Mouse (Mus musculus) 3T3-L1 (cell line): Measurements from ENCODE around the gene Snx14.

Source experiments
- DNase-seq: peaks from one replicate; pipeline ENCODE4 v3.0.0-alpha.2; 2015; ENCODE audit warnings: low read depth, low spot score

Snx14 gene

DNA sequence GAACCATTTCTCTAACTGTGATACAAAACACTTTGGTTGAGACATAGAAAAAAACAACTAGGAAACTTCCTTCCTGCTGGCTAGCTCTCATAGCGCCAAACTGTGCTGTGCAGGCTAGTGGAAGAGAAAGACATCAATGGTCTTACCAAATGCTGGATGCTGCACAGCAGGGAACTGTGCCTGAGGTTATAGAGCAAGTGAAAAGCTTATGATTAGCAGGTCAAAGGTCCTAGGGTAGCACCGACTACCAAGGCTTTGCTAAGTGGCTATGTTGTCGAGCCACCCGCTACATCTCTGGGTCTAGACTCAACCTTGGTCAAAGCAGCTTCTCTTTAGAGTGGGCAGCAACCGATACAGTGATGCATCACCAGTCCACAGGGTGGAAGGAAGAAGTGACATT lies 49.9 kb downstream of the Snx14 start:
- DNase-seq: no peak

DNA sequence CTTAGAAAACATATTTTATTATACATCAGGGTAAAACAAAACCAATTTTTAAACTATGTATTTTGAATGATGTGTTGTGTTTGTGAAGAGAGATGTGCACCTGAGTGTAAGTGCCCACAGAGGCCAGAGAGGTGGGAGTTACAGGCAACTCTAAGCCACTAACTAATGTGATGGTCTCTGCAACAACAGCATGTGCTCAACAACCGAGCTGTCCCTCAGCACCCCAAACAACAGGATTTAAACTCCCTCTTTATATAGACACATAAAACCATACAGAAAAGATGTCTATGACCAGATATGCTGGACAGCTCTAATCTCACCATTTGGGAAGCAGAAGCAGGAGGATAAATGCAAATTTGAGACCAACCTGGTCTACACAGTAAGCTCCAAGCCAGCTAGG lies 58.2 kb downstream of the Snx14 start:
- DNase-seq: no peak

DNA sequence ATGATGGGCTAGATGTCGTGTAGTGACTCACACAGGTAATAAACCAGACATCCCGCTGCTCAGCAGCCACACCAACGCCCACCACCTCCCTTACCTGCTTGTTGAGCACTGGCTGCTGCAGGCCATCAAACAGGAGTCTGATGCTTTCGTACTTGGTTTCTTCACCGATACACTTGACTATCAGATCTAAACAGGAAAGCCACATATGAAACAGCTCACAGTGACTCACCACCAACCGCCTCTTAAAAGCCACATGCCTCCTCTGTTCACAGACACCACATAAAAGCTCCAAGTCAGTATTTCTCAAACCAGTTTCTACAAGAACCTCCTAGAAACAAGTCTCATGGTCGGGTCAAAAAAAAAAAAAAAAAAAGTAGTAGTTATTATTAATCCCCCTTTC lies 58.7 kb downstream of the Snx14 start:
- DNase-seq: peak; percentile 81

DNA sequence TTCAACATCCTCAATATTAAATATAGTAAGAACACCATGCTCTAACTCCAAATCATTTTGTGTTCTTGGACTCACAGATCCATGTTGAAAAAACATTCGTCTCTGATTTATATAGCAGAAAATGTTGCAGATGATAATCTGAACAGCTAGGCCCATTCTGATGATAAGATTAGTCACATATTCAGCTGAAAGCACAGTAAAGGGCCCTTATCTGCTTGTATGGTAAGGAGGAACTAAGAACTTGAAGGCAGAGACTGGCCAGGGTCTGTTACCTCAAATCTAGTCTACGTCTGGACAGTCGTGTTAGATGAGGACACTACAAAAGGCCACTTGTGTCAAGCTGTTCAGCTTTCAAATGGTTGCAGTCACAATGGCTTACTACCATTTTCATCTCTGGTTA lies 59.7 kb downstream of the Snx14 start:
- DNase-seq: no peak

DNA sequence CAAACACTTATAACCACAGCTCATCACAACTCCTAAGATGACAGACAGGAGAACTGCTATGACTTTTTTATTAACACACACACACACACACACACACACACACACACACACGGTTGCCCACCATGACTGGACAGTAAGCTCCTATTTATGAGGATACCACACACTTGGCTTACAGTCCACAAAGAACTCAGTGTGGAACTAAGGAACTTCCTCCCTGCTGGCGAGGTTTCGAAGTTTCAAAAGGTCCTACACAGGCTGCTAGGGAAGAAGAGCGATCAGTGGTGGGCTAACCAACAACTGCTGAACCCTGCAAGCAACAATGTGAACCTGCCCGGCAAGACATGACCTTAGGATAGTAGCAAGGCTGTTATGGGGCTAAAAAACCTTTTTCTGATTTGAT lies 61.3 kb downstream of the Snx14 start:
- no peak for DNase-seq

DNA sequence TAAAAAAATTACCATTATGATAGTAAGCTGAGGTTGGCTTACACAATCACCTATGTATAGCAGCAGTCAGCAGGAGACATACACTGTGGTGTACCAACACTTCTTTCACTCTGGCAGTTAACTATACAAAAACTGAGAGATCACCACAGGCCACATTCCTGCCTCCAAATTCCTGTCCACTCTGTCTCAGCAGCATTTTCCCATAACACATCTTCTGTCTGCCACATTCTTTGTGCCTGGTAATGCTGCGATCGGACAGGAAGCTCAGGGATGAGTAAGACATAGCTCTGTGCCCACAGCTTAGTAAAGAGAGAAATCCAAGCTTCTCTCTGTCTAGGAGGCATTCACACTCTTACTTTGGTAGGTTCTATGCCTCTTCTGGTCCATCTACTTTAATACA lies 65.8 kb downstream of the Snx14 start:
- DNase-seq: peak; percentile 90

DNA sequence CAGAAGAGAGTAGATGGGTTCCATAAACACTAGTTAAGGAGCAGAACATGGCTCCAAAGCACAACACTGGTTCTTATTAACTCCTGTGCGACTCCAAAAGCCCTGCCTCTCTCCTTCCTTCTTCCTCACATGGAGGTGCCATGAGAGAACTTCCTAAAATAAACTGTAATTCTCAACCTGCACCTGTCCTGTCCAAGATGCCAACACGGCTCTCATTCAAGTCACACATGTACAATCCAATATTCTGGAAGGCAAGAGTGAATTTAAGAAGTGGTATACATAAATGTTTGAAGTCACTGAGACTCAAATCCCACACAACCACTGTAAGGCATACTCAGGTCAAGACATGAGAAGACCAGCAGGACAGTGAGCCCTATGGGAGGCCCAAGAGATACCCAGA lies 67.6 kb downstream of the Snx14 start:
- DNase-seq: no peak

DNA sequence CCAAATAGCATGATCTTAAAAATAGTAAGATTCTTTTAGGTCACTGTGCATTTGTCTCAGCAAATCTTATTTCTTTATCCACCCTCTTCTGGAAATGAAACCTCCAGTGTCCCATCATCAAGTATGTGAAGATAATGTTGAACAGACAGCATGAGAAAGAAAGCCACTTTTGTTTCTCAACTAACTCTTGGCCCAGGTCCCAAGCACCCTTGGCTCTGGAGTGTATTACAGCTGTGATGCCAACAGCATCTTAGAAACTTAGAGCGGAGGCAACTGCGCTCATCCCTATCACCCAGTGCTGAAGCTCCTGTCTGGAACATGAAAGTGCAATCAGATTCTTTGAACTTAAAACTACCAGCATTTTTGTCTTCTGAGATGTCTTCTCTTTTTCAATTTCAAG lies 69.1 kb downstream of the Snx14 start:
- peak; percentile 26 for DNase-seq

DNA sequence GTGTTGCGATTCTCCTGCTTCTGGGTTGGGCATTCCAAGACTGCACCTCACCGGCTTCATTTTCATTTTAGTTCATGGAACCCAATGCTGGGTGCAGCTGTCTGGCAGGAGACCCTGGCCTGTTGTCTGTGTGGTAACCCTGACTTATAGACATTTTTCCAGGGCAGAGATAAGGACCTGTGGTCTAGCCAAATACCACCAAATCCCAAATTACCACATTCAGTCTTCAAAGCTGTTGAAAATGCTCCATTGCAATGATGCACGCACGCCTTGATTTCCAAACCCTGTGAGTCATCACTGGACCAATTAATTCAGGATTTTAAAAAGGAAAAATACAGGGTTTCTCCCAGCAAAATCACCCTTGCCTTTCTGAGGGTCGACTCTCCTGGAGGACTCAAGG lies 70.3 kb downstream of the Snx14 start:
- no peak for DNase-seq

DNA sequence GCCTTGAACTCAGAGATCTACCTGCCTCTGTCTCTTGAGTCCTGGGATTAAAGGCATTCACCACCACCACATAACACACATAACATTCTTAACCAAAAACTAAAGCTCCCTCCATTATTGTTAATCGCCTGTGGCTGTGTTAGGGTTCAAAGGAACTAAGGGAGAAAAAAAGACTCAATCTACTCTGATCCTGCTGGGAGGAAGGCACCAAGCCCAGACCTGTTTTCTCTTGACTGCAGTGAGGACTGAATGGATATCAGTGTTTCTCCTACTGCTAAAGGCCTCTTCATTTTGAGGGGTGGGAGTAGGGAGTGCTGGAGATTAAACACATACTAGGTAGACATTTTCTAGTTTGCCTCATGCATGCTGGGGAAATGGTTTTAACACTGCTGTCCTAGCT lies 71.0 kb downstream of the Snx14 start:
- no peak for DNase-seq

DNA sequence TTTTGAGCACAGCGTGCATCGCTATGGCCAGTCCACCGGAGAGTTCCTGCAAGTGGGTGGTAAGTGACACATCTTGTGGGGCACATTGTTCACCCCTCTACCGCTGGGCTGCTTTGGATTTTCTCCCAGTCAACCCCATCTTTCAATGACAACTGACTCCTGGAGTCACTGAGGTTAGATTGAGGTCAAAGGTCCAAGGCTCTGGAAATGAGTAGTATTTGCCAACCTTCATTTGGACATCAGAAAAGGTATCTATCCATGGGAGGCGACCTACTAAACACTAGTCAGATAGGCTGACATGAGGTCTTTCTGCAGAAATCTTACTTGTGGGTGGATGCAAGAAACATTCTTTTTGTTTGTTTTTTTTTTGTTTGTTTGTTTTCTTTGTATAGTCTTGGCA lies 71.4 kb downstream of the Snx14 start:
- no peak for DNase-seq

DNA sequence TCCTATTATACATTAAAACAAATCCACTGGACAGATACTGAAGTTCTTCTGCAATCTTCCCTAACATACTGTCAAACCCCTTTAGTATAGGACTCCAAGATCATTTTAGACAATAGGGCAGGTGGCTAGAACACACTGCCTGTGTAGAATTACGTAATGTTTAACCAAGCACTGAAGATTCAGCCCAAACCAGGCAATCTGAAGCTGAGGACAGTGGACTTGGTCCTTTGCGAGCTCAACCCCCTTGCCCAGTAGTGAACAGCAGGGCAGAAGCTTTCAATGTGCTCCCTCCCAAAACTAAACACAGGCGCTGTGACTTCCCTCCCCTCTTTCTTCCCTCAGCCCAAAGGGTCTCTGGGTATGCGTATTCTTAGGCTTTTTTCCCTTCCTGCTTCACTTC lies 71.9 kb downstream of the Snx14 start:
- DNase-seq: no peak

DNA sequence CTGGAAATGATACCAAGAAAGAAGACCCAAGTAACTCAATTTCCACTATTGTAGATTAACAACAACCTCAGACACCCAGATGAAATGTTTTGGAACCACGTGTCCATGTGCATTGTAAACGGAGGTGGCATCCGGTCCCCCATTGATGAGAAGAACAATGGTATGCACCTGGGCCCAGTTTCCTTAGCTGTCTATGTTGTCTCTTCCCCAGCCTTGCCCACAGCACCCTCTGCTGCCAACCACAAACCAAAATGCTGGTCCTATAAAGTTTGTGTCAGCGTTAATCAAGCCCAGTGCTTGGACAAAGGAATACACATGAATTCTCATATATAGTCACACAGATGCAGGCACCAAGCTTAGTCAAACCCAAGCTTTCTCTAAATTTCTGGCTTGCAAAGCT lies 72.5 kb downstream of the Snx14 start:
- no peak for DNase-seq

DNA sequence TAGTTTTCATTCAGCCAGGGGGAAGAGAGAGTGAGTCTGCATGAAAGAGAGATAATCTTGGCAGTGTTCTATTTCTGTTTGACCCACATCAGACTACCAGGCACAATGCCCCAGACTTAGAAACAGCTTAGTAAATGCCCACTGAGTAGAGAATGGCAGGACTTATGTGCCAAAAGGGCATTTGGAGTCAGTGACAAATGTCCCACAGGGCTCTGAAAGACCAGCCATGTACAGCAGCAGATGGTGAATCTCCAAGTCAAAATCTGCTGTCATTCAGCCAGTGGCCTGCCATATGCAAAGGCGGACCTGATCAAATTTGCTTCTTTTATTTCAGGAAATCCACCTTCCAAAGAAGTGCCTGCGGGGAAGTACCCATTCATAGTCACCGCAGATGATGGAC lies 75.7 kb downstream of the Snx14 start:
- no peak for DNase-seq

DNA sequence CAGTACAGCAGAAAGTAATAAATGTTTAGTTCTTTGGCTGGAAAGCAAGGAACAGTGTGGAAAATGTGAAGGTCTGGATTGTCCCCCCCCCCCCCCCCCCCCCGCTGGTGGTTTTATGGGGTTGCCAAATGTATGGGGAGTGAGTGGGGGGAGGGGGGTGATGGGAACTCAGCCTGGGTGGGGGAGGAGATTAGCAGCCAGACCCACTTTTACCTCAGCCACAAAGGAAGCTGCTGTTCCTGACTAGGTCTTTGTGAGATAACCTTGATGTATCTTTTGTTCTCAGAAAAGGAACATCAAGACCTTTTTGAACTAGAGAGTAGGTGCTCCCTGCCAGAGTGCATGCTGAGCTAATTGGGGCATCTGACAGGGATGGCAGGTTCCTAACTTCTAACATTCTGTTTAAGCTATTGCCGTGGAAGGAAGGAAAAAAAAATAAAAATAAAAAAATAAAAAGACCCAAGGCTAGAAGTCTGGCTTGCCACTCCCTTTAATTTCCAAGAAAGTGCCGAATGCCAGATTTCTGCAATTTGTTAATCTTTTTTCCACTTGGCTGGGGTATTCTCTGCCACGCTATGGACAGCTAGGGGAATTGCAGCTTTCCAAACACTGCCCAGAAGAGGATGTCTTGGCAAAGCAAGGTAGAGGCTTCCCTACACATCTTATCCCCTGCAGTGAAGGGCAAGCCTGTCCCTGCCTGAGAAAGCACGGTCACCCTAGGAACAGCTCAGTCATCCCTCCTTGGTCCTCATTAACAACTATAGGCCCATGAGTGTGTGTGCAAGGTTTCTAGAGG lies 76.5 kb downstream of the Snx14 start:
- DNase-seq: peak; percentile 38

DNA sequence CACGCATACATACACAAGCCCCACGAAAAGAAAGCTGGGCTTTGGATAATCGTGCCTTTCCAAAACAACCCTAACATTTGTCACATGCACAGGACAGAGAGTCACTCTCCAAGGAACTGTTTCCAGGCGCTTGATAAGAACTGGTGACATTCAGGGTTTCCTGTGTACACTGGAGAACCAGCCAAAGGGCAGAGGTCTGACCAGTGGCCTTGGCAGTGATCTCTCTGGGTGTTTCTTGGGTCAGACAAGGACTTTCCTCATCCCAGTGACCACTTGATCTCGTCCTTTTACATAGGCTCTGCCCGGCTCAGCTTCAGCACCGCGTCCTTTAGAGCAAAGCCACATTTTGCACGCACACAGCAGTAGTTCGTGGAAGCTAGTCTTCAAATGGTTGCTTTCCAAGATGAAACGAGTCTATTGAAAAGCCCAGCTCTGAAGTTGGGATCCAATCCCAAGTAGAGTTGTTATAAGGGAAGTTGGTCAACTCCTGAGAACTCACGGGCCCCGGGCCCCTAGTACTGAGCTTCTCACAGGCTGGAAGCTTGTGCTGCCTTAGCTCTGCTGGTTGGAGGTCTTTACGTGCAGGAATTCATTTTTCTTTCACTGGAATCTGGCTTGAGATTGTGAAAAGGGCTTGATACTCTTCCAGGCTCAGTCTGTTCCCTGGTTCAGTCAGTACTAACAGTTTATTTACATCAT lies 77.4 kb downstream of the Snx14 start:
- no peak for DNase-seq

DNA sequence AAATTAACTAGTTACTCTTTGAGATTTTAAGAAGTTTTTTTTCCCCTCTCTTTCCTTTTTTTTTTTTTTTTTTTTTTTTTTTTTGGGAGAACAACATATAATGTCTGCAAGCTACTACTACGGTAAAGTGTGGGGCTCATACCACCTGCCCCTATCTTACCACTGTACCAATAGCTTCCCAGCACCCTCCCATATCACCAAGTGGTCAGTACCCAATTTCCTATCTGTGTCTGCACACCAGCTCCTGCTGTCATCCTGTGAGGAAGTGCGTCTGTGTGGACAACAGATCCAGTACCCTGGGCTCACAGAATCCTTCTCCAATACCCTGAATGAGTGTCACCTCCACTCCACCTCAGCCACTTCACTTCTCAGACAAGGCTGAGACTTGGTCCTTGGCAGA lies 79.6 kb downstream of the Snx14 start:
- no peak for DNase-seq

DNA sequence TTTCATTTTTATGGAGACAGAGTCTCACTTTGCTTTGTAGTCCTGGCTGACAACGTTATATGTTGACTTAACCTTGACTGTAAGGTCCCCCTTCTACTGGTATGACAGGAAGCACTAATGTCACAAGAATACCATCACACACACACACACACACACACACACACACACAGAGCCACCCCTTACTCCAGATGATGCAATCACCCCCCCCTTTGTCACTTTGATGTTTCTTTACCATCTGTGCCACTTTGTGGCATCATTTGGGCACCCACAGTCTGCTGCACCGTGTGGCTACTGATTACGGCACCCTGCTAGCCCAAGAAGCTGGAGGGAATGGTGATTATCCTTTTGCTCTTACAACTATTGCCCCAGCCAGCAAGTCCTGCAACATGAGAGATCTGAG lies 81.6 kb downstream of the Snx14 start:
- DNase-seq: peak; percentile 17

DNA sequence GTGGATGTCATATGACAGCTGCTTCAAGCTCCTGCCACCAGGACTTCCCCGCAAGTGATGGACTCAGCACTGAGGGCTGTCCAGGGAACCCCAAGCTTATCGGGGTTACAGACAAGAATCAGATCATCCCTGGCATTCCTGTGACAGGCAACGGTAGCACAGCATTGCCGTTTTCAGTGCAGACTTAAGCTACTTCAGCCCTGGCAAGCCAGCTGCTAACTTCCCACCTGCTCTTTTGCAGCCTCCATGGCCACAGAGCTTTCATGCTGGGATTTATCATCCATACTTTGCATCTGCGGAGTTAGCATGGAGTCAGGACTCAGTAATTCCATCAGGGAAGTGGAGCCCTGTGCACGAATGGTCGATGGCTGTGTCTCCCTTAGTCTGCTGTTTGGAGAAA lies 85.3 kb downstream of the Snx14 start:
- no peak for DNase-seq

DNA sequence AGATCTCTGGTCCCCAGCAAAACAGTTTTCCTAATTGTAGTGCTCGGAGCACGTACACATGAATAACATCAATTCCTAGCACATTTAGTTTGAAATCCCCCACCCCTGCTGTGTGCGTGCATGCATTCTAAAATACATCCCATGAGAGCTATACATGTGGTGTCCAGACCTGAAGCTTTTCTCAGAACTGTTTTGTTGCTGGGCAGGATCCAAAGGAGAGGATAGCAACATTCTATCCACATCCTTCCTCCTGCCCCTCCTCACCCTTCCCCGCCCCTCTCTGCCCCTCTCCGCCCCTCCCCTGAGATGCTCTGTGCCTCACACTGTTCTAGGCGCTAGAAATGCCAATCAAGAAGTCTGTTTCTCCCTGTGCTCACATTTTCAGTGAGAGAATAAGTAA lies 86.0 kb downstream of the Snx14 start:
- no peak for DNase-seq

DNA sequence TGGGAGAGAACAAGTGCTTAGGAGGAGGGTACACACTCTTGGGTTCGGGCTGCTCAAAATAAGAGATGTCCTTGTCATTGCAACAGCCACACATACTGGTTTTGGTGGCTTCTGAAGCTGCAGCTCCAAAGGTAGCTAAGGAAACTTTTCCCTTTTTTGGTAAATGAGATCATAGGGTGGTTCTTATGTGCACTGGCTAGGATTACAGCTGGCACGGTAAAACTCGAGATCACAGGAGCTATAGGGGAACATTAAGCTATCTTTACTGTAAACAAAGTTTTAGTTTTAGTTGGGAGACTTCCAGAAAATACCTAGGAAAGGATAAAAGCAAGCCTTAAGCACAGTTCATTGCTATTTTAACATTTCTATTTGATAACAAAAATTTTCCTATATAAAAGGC lies 87.6 kb downstream of the Snx14 start:
- no peak for DNase-seq

DNA sequence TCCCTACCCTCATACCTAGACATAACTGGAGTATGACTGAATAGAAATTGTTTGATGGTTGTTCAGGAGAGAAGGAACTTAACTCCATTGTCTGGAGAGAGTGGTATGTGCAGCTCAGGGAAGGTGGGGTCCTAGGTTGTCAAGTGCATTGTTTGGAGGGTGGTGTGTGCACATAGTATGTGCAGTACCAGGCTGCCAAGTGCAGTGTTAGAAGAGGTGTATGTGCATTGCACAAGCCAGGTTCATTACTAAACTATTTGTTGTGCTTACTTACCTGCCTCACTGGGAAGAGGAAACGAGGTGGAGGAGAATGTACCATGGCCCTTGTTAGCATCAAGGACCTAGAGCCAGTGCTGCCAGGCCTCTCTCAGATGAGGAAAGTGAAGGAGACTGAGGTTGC lies 88.4 kb downstream of the Snx14 start:
- DNase-seq: no peak

DNA sequence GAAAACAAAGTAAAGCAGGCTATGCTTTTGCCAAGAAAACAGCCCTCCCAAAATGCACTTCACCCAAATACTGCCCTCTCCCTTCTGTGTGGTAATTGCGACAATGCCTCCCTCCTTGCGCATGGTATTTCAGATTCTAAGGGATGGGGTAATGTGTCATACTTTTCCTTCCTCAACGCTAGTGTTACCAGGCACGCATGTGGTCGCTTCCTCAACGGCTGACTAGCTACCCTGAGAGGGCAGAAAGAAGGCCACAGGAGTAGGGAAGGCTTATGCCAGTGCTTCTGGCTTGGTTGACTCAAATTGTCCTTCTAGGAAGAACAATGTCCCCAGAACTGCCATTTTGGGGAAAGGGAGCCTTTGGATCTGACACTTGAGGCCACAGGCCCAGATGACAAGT lies 90.1 kb downstream of the Snx14 start:
- no peak for DNase-seq

DNA sequence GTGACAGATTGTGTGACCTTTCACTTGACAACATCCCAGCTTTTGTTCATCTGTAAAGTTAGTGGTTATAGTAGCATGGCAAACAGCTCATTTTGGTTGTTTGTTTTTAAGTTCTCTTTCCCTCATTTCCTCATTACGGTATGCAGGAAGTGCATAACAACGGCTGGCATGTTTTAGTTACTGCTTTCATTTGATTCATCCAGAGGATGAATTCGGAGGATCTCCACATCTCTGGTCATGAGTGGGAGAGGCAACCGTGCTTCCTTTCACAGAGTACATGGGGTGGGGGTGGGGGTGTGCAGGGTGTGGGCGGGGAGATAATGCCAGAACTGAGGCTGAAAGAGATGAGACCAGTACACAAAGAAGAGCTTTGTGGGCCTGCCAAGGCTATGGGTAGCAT lies 91.9 kb downstream of the Snx14 start:
- DNase-seq: no peak
